Mouse (Mus musculus) midbrain, embryonic 14.5 days (tissue): ENCODE measurements around the gene Fbn1. TPM values are rescaled to one million over a fixed set of nuclear protein-coding genes. Genes with fewer than 3 reads are reported as not detected.

Experiments
- ATAC-seq: fragments of 200-750 bp; cut with Nextera tagmentation; 2 replicates; pipeline ENCODE4 v1.8.0; 2017; ENCODE audit warnings: moderate number of reproducible peaks, moderate library complexity; ENCODE audit not compliant: low FRiP score, low TSS enrichment
- DNase-seq: peaks from one replicate; pipeline ENCODE4 v3.0.0-alpha.2; 2015
- H3K27ac ChIP-seq: fragments of 300-500 bp; sonication (generic); replicated peaks from 2 replicates; pipeline ENCODE4 v1.5.1; 2014; ENCODE audit warnings: mild to moderate bottlenecking, low read depth, low read length, moderate library complexity
- H3K27me3 ChIP-seq: fragments of 300-500 bp; sonication (generic); 2 replicates; pipeline ENCODE4 v1.6.1; 2014; ENCODE audit warnings: low read length, control low read depth, mixed read lengths; ENCODE audit not compliant: control insufficient read depth, insufficient read depth
- H3K36me3 ChIP-seq: fragments of 300-500 bp; sonication (generic); 2 replicates; pipeline ENCODE4 v1.6.1; 2014; ENCODE audit warnings: low read length, control low read depth; ENCODE audit not compliant: control insufficient read depth, insufficient read depth
- H3K4me1 ChIP-seq: fragments of 300-500 bp; sonication (generic); 2 replicates; pipeline ENCODE4 v1.6.1; 2014; ENCODE audit warnings: mild to moderate bottlenecking, antibody characterized with exemption, low read length, control low read depth; ENCODE audit not compliant: control insufficient read depth, insufficient read depth
- H3K4me2 ChIP-seq: fragments of 300-500 bp; sonication (generic); 2 replicates; pipeline ENCODE4 v1.6.1; 2014; ENCODE audit warnings: mild to moderate bottlenecking, low read length, moderate library complexity
- H3K4me3 ChIP-seq: fragments of 300-500 bp; sonication (generic); replicated peaks from 2 replicates; pipeline ENCODE4 v1.5.1; 2014; ENCODE audit warnings: low read depth, low read length
- H3K9ac ChIP-seq: fragments of 300-500 bp; sonication (generic); replicated peaks from 2 replicates; pipeline ENCODE4 v1.6.1; 2014; ENCODE audit warnings: mild to moderate bottlenecking, low read length, moderate library complexity
- H3K9me3 ChIP-seq: fragments of 300-500 bp; sonication (generic); 2 replicates; pipeline ENCODE4 v1.6.1; 2016; ENCODE audit warnings: low read length, control low read depth, mixed read lengths; ENCODE audit not compliant: control insufficient read depth
- WGBS: fragments of 180-500 bp; shearing (Covaris S2); extraction: QIAGEN DNeasy Blood & Tissue Kit; methylation state at CpG from one replicate; pipeline ENCODE4 v1.1.7; 2014; 5-methylcytosine and 5-hydroxymethylcytosine counted together
- polyA plus RNA-seq: library from polyadenylated mRNA; unstranded; fragments of >200 nt; fragmentation: Nextera tagmentation; extraction: Ambion mirVana; gene quantifications from 2 replicates; pipeline ENCODE4 v1.2.1, GENCODE M21; 2014

The Fbn1 gene
- polyA plus RNA-seq, 1 experiment from 2014 or later = 4.4 TPM

GRCm38 (mm10) chr2:125420604-125421003 lies 87.2 kb downstream of the Fbn1 start:
- no peaks in the 10 kb centered on the region for H3K9me3 ChIP-seq
- H3K4me1 ChIP-seq = no peaks in the 10 kb centered on the region
- no peak overlapping the region for H3K4me3 ChIP-seq
- H3K27ac ChIP-seq = no peak overlapping the region
- DNase-seq (no peak), ATAC-seq (no peak)
- H3K9ac ChIP-seq = no peak overlapping the region
- H3K27me3 ChIP-seq = no peaks in the 10 kb centered on the region
- WGBS = 93% methylated on average over 9 of the region's 9 CpGs
- H3K36me3 ChIP-seq = no peaks in the 10 kb centered on the region
- H3K4me2 ChIP-seq = no peak overlapping the region

GRCm38 (mm10) chr2:125419681-125420080 lies 88.1 kb downstream of the Fbn1 start:
- DNase-seq (no peak), ATAC-seq (no peak)
- no peaks in the 10 kb centered on the region for H3K27me3 ChIP-seq
- H3K36me3 ChIP-seq = no peaks in the 10 kb centered on the region
- no peaks in the 10 kb centered on the region for H3K4me1 ChIP-seq
- no peak overlapping the region for H3K4me3 ChIP-seq
- H3K4me2 ChIP-seq = no peak overlapping the region
- no peak overlapping the region for H3K27ac ChIP-seq
- H3K9me3 ChIP-seq = no peaks in the 10 kb centered on the region
- no peak overlapping the region for H3K9ac ChIP-seq
- 83% methylated on average over 4 of the region's 4 CpGs for WGBS

- Histone ChIP-seq H3K4me1 (no peaks in the 10 kb centered on the region), H3K36me3 (no peaks in the 10 kb centered on the region), H3K4me2 (no peak overlapping the region), H3K27me3 (no peaks in the 10 kb centered on the region), H3K9ac (no peak overlapping the region), H3K4me3 (no peak overlapping the region), H3K9me3 (no peaks in the 10 kb centered on the region), H3K27ac (no peak overlapping the region)
- ATAC-seq (no peak), DNase-seq (no peak)
- WGBS = 89% methylated on average over 4 of the region's 4 CpGs
Measured at GRCm38 (mm10) chr2:125418546-125418945, 89.2 kb downstream of the Fbn1 start.

GRCm38 (mm10) chr2:125416541-125417245 lies 91.1 kb downstream of the Fbn1 start:
- no peak overlapping the region for H3K27ac ChIP-seq
- no peaks in the 10 kb centered on the region for H3K4me1 ChIP-seq
- DNase-seq = no peak
- no peaks in the 10 kb centered on the region for H3K36me3 ChIP-seq
- no peak overlapping the region for H3K4me3 ChIP-seq
- ATAC-seq = no peak
- no peak overlapping the region for H3K4me2 ChIP-seq
- WGBS = 89% methylated on average over 10 of the region's 10 CpGs
- no peaks in the 10 kb centered on the region for H3K27me3 ChIP-seq
- no peak overlapping the region for H3K9ac ChIP-seq
- H3K9me3 ChIP-seq = no peaks in the 10 kb centered on the region

- H3K9ac ChIP-seq = no peak overlapping the region
- H3K36me3 ChIP-seq = no peaks in the 10 kb centered on the region
- ATAC-seq (no peak), DNase-seq (no peak)
- H3K27ac ChIP-seq = no peak overlapping the region
- no peaks in the 10 kb centered on the region for H3K4me1 ChIP-seq
- H3K4me2 ChIP-seq = no peak overlapping the region
- no peak overlapping the region for H3K4me3 ChIP-seq
- WGBS = 93% methylated on average over 15 of the region's 15 CpGs
- no peaks in the 10 kb centered on the region for H3K9me3 ChIP-seq
- H3K27me3 ChIP-seq = no peaks in the 10 kb centered on the region
Measured at GRCm38 (mm10) chr2:125412351-125412750, 95.4 kb downstream of the Fbn1 start.

GRCm38 (mm10) chr2:125411777-125412176 lies 96.0 kb downstream of the Fbn1 start:
- DNase-seq (no peak), ATAC-seq (no peak)
- Histone ChIP-seq H3K4me2 (no peak overlapping the region), H3K27ac (no peak overlapping the region), H3K9me3 (no peaks in the 10 kb centered on the region), H3K27me3 (no peaks in the 10 kb centered on the region), H3K9ac (no peak overlapping the region), H3K36me3 (no peaks in the 10 kb centered on the region), H3K4me3 (no peak overlapping the region), H3K4me1 (no peaks in the 10 kb centered on the region)
- 88% methylated on average over 3 of the region's 3 CpGs for WGBS

GRCm38 (mm10) chr2:125404509-125405105 lies 103.2 kb downstream of the Fbn1 start:
- Histone ChIP-seq H3K27me3 (no peaks in the 10 kb centered on the region), H3K4me2 (no peak overlapping the region), H3K4me1 (no peaks in the 10 kb centered on the region), H3K9me3 (no peaks in the 10 kb centered on the region), H3K4me3 (no peak overlapping the region), H3K27ac (no peak overlapping the region), H3K36me3 (no peaks in the 10 kb centered on the region), H3K9ac (no peak overlapping the region)
- no peak for ATAC-seq
- DNase-seq = no peak
- WGBS = 93% methylated on average over 4 of the region's 4 CpGs

- H3K27ac ChIP-seq = no peak overlapping the region
- H3K36me3 ChIP-seq = no peaks in the 10 kb centered on the region
- H3K4me3 ChIP-seq = no peak overlapping the region
- H3K4me2 ChIP-seq = no peak overlapping the region
- H3K9ac ChIP-seq = no peak overlapping the region
- no peaks in the 10 kb centered on the region for H3K9me3 ChIP-seq
- WGBS = 85% methylated on average over 1 of the region's 1 CpGs
- DNase-seq = no peak
- H3K27me3 ChIP-seq = no peaks in the 10 kb centered on the region
- no peaks in the 10 kb centered on the region for H3K4me1 ChIP-seq
- ATAC-seq = no peak
Measured at GRCm38 (mm10) chr2:125402276-125402675, 105.5 kb downstream of the Fbn1 start.

- Histone ChIP-seq H3K27ac (no peak overlapping the region), H3K4me1 (no peaks in the 10 kb centered on the region), H3K9ac (no peak overlapping the region), H3K4me3 (no peak overlapping the region), H3K27me3 (no peaks in the 10 kb centered on the region), H3K4me2 (no peak overlapping the region), H3K36me3 (no peaks in the 10 kb centered on the region), H3K9me3 (no peaks in the 10 kb centered on the region)
- WGBS = 92% methylated on average over 3 of the region's 3 CpGs
- DNase-seq (no peak), ATAC-seq (no peak)
Measured at GRCm38 (mm10) chr2:125400121-125400520, 107.7 kb downstream of the Fbn1 start.
